Mouse (Mus musculus): ENCODE data around the gene Cdk19. TPM values are rescaled to one million over a fixed set of nuclear protein-coding genes. Genes with fewer than 3 reads are reported as not detected.
"Not testable (repeated sequence)": the region's sequence is repeated elsewhere in the genome, so short reads cannot be mapped to it uniquely, and the experiment has no call there.

Gene Cdk19
- total RNA-seq, 2 experiments from 2014 or later, result 52.2 to 63.3 TPM

- no peak for DNase-seq
- intact Hi-C loops (cut with DNase I), result no loop called here
These were observed 40.3 kb downstream of the Cdk19 start for GRCm38 (mm10) chr10:40379682-40380081.

DNA sequence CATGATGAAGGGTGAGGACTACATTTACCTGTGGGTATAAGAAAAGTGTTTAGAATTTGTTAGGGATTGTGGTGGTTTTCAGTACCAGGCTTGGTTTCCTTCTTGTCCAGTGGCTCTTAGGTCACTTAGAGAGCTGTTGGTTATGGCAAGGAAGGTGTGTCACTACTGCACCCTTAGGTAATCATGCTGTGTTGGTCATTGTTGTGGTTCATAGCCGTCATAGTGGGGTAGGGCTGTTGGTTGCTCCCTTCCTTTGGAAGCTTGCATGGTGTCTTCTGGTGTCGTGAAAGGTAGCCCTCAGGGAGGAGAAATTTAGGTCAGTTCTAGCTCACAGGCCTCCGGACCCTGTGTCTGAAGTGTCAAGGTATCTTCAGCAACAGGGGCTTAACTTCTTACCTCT, 46.0 kb downstream of the Cdk19 start:
- intact Hi-C loops (cut with DNase I), result no loop called here
- no peak for DNase-seq

DNA sequence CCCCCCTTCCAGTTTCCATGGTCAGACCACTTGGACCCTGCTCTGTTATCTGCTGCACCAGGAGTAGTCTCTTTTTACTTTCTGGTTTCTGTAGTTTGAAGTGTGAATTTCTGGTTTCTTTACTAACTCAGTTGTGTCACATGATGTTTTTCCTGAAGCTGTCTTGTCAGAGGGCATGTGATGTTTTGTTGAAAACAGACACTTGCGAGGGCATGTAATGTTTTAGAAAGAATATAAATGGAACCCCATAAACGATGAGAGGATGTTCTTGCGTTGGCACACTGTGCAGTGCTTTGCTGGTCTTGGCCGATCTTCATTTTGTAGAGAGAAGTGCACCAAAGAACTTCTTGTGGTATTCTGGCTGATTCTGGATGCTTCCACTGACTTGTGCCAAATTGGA, 46.8 kb downstream of the Cdk19 start:
- no peak for DNase-seq
- intact Hi-C loops (cut with DNase I), result no loop called here

GRCm38 (mm10) chr10:40393447-40394143, 54.2 kb downstream of the Cdk19 start:
- DNase-seq, result no peak
- intact Hi-C loops (cut with DNase I), result no loop called here

DNA sequence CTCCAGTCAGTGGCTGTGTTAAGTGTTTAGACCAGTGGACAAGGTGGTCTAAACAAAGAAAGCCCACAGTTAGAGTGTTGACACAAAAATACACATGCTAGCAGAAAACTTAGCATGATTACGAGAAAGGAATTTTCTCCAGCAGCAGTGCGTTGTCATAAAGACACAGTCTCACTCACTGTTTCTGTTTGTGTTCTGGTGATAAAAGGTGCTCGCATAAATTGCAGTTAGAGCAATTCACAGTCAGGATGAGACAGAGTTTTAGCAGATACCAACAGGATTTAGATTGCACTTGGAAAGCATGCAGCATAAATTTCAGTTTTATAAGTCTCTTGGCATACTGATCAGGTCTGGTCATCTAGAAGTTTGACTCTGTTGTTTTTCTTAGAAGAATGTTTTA, 59.5 kb downstream of the Cdk19 start:
- intact Hi-C loops (cut with DNase I), result no loop called here
- no peak for DNase-seq

GRCm38 (mm10) chr10:40399328-40399727, 60.0 kb downstream of the Cdk19 start:
- intact Hi-C loops (cut with DNase I), result no loop called here

GRCm38 (mm10) chr10:40400293-40400692, 60.9 kb downstream of the Cdk19 start:
- intact Hi-C loops (cut with DNase I), result no loop called here

More at GRCm38 (mm10) chr10:40399328-40399727, 60.0 kb downstream of the Cdk19 start:
- DNase-seq, result no peak

GRCm38 (mm10) chr10:40406655-40407054, 67.3 kb downstream of the Cdk19 start:
- DNase-seq, result no peak
- intact Hi-C loops (cut with DNase I), result no loop called here

More at GRCm38 (mm10) chr10:40400293-40400692, 60.9 kb downstream of the Cdk19 start:
- DNase-seq, result no peak

DNA sequence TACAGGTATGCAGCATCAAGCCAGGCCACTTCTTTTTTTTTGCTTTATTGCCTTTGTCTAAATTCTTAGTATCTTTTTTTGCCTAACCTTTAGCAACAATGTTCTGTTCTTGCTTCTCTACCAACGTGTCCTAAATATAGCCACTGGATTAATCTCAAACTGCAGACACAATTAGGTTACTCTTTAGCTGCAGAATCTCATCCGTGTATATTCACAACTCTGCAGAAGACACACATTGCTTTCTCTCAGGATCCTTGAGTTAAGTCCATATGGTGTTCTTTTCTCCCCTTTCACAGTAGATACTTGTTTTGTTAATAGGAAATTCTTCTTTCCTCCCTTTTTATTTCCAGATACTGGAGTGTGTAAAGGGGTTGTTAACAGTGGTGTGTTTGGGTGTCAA, 70.0 kb downstream of the Cdk19 start:
- intact Hi-C loops (cut with DNase I), result no loop called here
- DNase-seq, result no peak

GRCm38 (mm10) chr10:40411370-40411769, 72.0 kb downstream of the Cdk19 start:
- no peak for DNase-seq
- intact Hi-C loops (cut with DNase I), result no loop called here

GRCm38 (mm10) chr10:40416944-40417343, 77.6 kb downstream of the Cdk19 start:
- intact Hi-C loops (cut with DNase I), result no loop called here

GRCm38 (mm10) chr10:40419841-40420240, 80.5 kb downstream of the Cdk19 start:
- intact Hi-C loops (cut with DNase I), result no loop called here
- DNase-seq, result no peak

More at GRCm38 (mm10) chr10:40416944-40417343, 77.6 kb downstream of the Cdk19 start:
- peak; percentile 51 for DNase-seq

- peak; percentile 17 for DNase-seq
- intact Hi-C loops (cut with DNase I), result no loop called here
These were observed 81.3 kb downstream of the Cdk19 start for GRCm38 (mm10) chr10:40420703-40421102.

DNA sequence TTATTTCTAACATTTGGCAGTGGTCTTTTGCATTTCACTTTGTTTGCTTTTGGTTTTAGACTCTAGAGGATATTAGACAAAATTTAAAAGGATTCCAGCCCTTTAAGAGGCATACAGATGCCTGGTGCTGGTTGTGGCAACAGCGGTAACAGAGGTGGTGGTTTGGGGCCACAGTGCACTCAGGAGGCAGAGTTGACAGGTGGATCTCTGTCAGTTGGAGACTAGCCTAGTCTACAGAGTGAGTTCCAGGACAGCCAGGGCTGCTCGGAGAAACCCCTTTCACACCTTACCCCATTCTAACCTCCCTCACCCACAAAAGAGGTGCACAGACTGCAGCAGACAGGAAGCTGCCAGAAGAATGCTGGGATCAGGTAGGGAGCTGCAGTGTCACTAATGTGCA, 82.4 kb downstream of the Cdk19 start:
- no peak for DNase-seq
- intact Hi-C loops (cut with DNase I), result no loop called here

DNA sequence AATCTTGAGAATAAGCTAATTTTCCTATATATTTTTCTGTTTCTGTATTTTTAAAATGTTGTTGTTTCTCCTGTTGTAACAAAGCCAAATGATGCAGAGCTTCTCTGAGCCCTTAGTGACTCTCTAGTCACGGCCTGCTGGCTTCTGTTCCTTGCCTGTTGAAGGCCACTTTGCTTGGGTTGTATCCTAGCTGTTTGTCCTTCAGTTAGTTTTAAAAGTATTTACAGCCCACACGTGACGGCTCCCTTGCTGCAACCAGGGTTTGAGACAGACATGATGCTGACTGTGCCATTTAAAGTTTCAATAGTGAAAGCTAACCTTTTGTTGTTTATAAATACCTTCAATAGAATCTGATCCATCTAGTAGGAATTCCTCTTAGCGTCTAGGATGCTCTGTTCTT, 83.3 kb downstream of the Cdk19 start:
- no peak for DNase-seq
- intact Hi-C loops (cut with DNase I), result no loop called here

DNA sequence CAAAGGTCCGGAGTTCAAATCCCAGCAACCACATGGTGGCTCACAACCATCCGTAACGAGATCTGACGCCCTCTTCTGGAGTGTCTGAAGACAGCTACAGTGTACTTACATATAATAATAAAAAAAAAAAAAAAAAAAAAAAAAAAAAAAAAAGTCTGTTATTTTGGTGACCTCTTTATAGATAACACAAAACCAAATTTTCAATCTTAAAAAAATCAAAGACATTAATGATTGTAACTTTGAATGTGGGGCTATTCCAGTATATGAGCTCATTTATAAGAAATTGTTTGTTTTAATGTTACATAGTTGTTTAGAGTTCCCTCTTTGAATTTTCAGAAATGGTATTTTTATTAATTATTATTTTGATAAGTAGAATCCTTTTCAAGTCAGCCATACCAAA, 85.1 kb downstream of the Cdk19 start:
- DNase-seq; intact Hi-C loops (cut with DNase I): not testable (repeated sequence)

GRCm38 (mm10) chr10:40425243-40426095, 86.1 kb downstream of the Cdk19 start:
- intact Hi-C loops (cut with DNase I), result no loop called here
- no peak for DNase-seq

- no peak for DNase-seq
- intact Hi-C loops (cut with DNase I), result no loop called here
These were observed 86.7 kb downstream of the Cdk19 start for GRCm38 (mm10) chr10:40426096-40426450.

- no peak for DNase-seq
- intact Hi-C loops (cut with DNase I), result no loop called here
These were observed 89.3 kb downstream of the Cdk19 start for GRCm38 (mm10) chr10:40428633-40429032.

- intact Hi-C loops (cut with DNase I), result no loop called here
These were observed 89.7 kb downstream of the Cdk19 start for GRCm38 (mm10) chr10:40429081-40429480.

GRCm38 (mm10) chr10:40430209-40430608, 90.8 kb downstream of the Cdk19 start:
- intact Hi-C loops (cut with DNase I), result no loop called here

More at GRCm38 (mm10) chr10:40429081-40429480, 89.7 kb downstream of the Cdk19 start:
- DNase-seq, result no peak

DNA sequence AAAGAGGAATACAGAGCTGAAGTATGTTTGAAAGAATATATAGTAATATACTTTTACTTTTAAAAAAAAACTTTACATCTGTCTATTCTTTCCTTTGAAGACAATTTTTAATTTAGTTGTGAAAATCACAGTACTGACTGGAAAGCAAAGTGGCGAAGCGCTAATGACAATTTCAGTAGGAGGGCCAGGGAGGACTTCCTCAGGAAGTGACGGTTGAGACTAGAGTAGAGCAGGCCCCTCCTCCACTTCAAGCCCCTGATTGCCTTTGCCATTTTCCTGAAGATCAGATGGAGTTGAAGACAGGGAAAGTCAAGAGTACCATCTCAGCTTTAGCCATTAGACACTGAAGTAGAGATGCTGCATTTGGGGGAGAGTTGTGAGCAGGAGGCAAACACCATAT, 92.6 kb downstream of the Cdk19 start:
- no peak for DNase-seq
- intact Hi-C loops (cut with DNase I), result no loop called here

More at GRCm38 (mm10) chr10:40430209-40430608, 90.8 kb downstream of the Cdk19 start:
- no peak for DNase-seq
